Mouse (Mus musculus) liver, embryonic 14.5 days (tissue): ENCODE results near the gene Trappc10. TPM values are rescaled to one million over a fixed set of nuclear protein-coding genes. Genes with fewer than 3 reads are reported as not detected.
A peak's percentile ranks its signal among the peaks of the same experiment; 100 is the strongest.

Experiments used
- ATAC-seq: fragments of 200-750 bp; cut with Nextera tagmentation; 2 replicates; pipeline ENCODE4 v1.8.0; 2017; ENCODE audit warnings: moderate number of reproducible peaks, mild to moderate bottlenecking, moderate library complexity; ENCODE audit not compliant: insufficient read depth
- DNase-seq, 3 experiments: peaks; one replicate each; pipeline ENCODE4 v3.0.0-alpha.2; 2012 to 2013; ENCODE audit warnings: low read depth in 3 of 3, low spot score in 3 of 3
- H3K27ac ChIP-seq: fragments of 300-500 bp; sonication (generic); 2 replicates; pipeline ENCODE4 v1.5.1; 2014; ENCODE audit warnings: moderate library complexity, mild to moderate bottlenecking, control low read depth, inconsistent platforms
- H3K27me3 ChIP-seq: fragments of 300-500 bp; sonication (generic); 2 replicates; pipeline ENCODE4 v1.6.1; 2014; ENCODE audit warnings: mild to moderate bottlenecking, low read length, moderate library complexity; ENCODE audit not compliant: control insufficient read depth, insufficient read depth
- H3K36me3 ChIP-seq: fragments of 300-500 bp; sonication (generic); replicated peaks from 2 replicates; pipeline ENCODE4 v1.6.1; 2014; ENCODE audit warnings: low read depth; ENCODE audit not compliant: control insufficient read depth, insufficient read depth
- H3K4me1 ChIP-seq, 2 experiments: fragments of 200-500 bp in 1 of 2; fragments of 300-500 bp in 1 of 2; sonication (generic) in 1 of 2; replicated peaks; 2 replicates each; pipeline ENCODE4 v1.6.1; 2012 to 2014; ENCODE audit warnings: antibody characterized with exemption in 1 of 2, inconsistent platforms in 1 of 2, low read length in 1 of 2; ENCODE audit not compliant: control insufficient read depth in 2 of 2, insufficient read depth in 2 of 2
- H3K4me2 ChIP-seq: fragments of 300-500 bp; sonication (generic); 2 replicates; pipeline ENCODE4 v1.6.1; 2014; ENCODE audit warnings: low read depth, mild to moderate bottlenecking, control low read depth, moderate library complexity
- H3K4me3 ChIP-seq, 2 experiments: fragments of 200-500 bp in 1 of 2; fragments of 300-500 bp in 1 of 2; sonication (generic) in 1 of 2; 2 replicates each; pipeline ENCODE4 v1.5.1; 2012 to 2014; ENCODE audit warnings: low read depth in 2 of 2, low read length in 2 of 2, mild to moderate bottlenecking in 2 of 2, control low read depth in 1 of 2, inconsistent platforms in 1 of 2, moderate library complexity in 1 of 2; ENCODE audit not compliant: insufficient read depth in 1 of 2
- H3K9ac ChIP-seq: fragments of 300-500 bp; sonication (generic); replicated peaks from 2 replicates; pipeline ENCODE4 v1.6.1; 2014; ENCODE audit warnings: mild to moderate bottlenecking, control low read depth, moderate library complexity
- H3K9me3 ChIP-seq: fragments of 300-500 bp; sonication (generic); 2 replicates; pipeline ENCODE4 v1.6.1; 2016; ENCODE audit warnings: low read length, mixed read lengths; ENCODE audit not compliant: control insufficient read depth
- CTCF ChIP-seq: IDR thresholded peaks from 2 replicates; pipeline ENCODE4 v1.5.1; 2016; ENCODE audit warnings: antibody characterized with exemption, low read depth, control low read depth
- EP300 ChIP-seq: IDR thresholded peaks from 2 replicates; pipeline ENCODE4 v1.6.1; 2016; ENCODE audit warnings: antibody characterized with exemption, low read depth
- WGBS: fragments of 180-500 bp; shearing (Covaris S2); extraction: QIAGEN DNeasy Blood & Tissue Kit; methylation state at CpG from one replicate; pipeline ENCODE4 v1.1.7; 2014; ENCODE audit not compliant: insufficient replicate concordance; 5-methylcytosine and 5-hydroxymethylcytosine counted together
- polyA plus RNA-seq, 2 experiments: library from polyadenylated mRNA; depleted of rRNA in 1 of 2; stranded (reverse) in 1 of 2; unstranded in 1 of 2; fragments of >200 nt; fragmentation: Nextera tagmentation in 1 of 2; extraction: Ambion mirVana in 1 of 2; gene quantifications; 2 replicates each; pipeline versions ENCODE4 v1.2.1 to v1.2.3; 2012 to 2014

Trappc10 gene
- polyA plus RNA-seq, 2 experiments = 15.8 to 19.8 TPM

- Histone ChIP-seq H3K4me3 (no peak overlapping the region), H3K4me2 (peak overlapping the region; percentile 26), H3K4me1 (peaks cover 0 to 4% of the 10 kb centered on the region in 2 experiments; a peak in 2 of 4 replicates), H3K9ac (no peak overlapping the region), H3K27ac (no peak overlapping the region), H3K9me3 (no peaks in the 10 kb centered on the region), H3K27me3 (no peaks in the 10 kb centered on the region), H3K36me3 (no peaks in the 10 kb centered on the region)
- no peak for TF ChIP-seq EP300
- TF ChIP-seq CTCF = no peak
- peak; percentile 73 for ATAC-seq
- 7% methylated on average over 8 of the region's 9 CpGs for WGBS
- DNase-seq = peak; percentile 29 to 45 (median 40)
Measured at GRCm38 (mm10) chr10:78272932-78273331, 28.5 kb upstream of the Trappc10 start.

DNA sequence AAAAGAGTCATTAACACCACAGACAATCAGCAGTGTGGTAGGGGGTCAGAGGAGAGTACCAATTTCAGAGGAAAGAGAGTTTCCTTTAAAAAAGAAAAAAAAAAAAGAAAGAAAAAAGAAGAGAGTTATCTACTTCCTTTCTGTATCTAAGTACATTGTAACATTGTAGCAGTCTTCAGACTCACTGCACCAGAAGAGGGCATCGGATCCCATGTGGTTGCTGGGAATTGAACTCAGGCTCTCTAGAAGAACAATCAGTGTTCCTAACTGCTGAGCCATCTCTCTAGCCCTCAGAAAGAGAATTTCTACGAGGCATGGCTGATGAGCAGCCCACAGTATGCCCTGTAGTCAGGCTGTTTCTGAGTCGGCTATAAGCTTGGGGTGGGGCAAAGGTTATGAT is 21.4 kb upstream of the Trappc10 start:
- ATAC-seq = no peak
- WGBS = 45% methylated on average over 3 of the region's 3 CpGs

GRCm38 (mm10) chr10:78264735-78265134 is 20.3 kb upstream of the Trappc10 start:
- no peaks in the 10 kb centered on the region for H3K4me1 ChIP-seq
- TF ChIP-seq CTCF = no peak
- no peak for TF ChIP-seq EP300
- no peak overlapping the region for H3K27ac ChIP-seq
- no peak for ATAC-seq
- H3K36me3 ChIP-seq = no peaks in the 10 kb centered on the region
- H3K9ac ChIP-seq = no peak overlapping the region
- DNase-seq = peak in 1 of 3 experiments; percentile 30
- H3K4me3 ChIP-seq = no peak overlapping the region
- H3K27me3 ChIP-seq = no peaks in the 10 kb centered on the region
- 13% methylated on average over 3 of the region's 3 CpGs for WGBS
- no peak overlapping the region for H3K4me2 ChIP-seq
- H3K9me3 ChIP-seq = no peaks in the 10 kb centered on the region

More for the DNA sequence above, 21.4 kb upstream of the Trappc10 start:
- no peaks in the 10 kb centered on the region for H3K4me1 ChIP-seq
- H3K9me3 ChIP-seq = no peaks in the 10 kb centered on the region
- no peak for DNase-seq
- no peaks in the 10 kb centered on the region for H3K36me3 ChIP-seq
- H3K4me3 ChIP-seq = no peak overlapping the region
- H3K27ac ChIP-seq = no peak overlapping the region
- no peak for TF ChIP-seq EP300
- no peak for TF ChIP-seq CTCF
- no peaks in the 10 kb centered on the region for H3K27me3 ChIP-seq
- no peak overlapping the region for H3K9ac ChIP-seq
- H3K4me2 ChIP-seq = no peak overlapping the region

DNA sequence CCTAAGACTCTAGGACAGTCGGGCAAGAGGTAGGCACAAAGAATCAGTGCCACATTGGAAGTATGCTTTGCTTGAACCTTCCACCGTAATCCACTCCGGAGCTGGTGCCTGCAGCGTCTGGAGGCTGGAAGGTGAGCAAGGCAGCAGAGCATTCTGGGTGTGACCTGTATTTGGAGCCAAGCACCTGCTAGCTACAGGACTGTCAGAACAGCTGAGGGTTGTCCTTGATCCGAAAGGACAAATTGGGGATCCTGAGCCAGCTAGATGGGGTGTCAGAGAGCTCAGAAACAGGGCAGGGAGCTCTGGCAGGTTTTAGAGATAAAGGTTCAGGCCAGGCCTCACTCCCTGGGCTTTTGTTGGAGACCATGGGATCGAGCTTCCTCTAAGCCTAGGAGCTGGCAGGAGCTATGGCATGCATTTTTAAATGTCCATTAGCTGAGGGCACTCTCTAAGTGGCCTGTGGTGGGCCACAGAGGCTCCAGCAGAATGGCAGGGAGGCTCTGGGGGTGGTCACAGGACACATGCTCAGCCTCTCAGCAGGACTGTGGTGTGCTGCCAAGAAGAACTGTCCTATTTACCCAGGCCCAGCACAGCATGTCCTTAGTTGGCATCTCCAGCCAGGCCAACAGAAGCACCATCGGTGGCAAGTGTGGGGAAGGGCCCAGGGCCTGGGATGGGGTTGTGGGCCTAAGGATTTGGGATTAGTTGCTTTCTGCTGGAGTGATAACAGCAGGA is 16.6 kb upstream of the Trappc10 start:
- no peak for TF ChIP-seq CTCF
- TF ChIP-seq EP300 = no peak
- H3K27ac ChIP-seq = no peak overlapping the region
- no peaks in the 10 kb centered on the region for H3K9me3 ChIP-seq
- no peak for DNase-seq
- H3K36me3 ChIP-seq = no peaks in the 10 kb centered on the region
- H3K4me2 ChIP-seq = no peak overlapping the region
- H3K9ac ChIP-seq = no peak overlapping the region
- no peaks in the 10 kb centered on the region for H3K4me1 ChIP-seq
- no peaks in the 10 kb centered on the region for H3K27me3 ChIP-seq
- H3K4me3 ChIP-seq = no peak overlapping the region
- ATAC-seq = no peak
- 60% methylated on average over 7 of the region's 7 CpGs for WGBS

DNA sequence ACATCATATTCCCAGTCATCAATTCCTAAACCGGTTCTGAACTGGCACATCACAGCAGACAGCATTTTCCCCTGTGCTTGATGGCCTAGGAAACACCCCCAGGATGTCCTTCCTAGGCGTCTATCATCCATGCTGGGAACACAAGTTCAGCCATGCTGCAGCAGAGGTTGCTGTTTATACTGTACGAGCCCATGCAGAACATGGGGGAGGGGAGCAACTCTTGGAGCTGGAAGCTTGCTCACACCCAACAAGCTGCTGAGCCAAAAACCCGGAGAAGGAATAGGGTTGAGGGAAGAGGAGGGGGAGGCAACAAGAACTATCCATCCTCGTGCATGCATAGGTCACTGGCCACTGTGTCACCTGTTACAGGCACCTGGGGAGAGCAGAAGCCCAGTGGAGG is 15.9 kb upstream of the Trappc10 start:
- ATAC-seq (no peak), DNase-seq (no peak)
- WGBS = 25% methylated on average over 5 of the region's 5 CpGs
- TF ChIP-seq CTCF = no peak
- no peak for TF ChIP-seq EP300
- Histone ChIP-seq H3K4me3 (no peak overlapping the region), H3K4me2 (no peak overlapping the region), H3K36me3 (no peaks in the 10 kb centered on the region), H3K4me1 (no peaks in the 10 kb centered on the region), H3K27ac (no peak overlapping the region), H3K9ac (no peak overlapping the region), H3K9me3 (no peaks in the 10 kb centered on the region), H3K27me3 (no peaks in the 10 kb centered on the region)
